Mouse (Mus musculus) small intestine, adult 2 months (tissue): ENCODE data around the gene Nudt17.

Experiments used
- CTCF ChIP-seq: fragments of 200-500 bp; IDR thresholded peaks from 2 replicates; pipeline ENCODE4 v1.5.1; 2012; ENCODE audit warnings: low read depth, mild to moderate bottlenecking, control low read depth, inconsistent platforms, low read length, moderate library complexity, mixed read lengths; ENCODE audit not compliant: insufficient replicate concordance, insufficient read length; ENCODE audit errors: extremely low read depth
- POLR2A ChIP-seq: fragments of 200-500 bp; IDR thresholded peaks from 2 replicates; pipeline ENCODE4 v1.6.1; 2012; ENCODE audit warnings: low read depth, mild to moderate bottlenecking, control low read depth, inconsistent platforms, low read length, moderate library complexity

GRCm38 (mm10) chr3:96727343-96727827, 19.0 kb upstream of the Nudt17 start, which contains the start of the genes Polr3c and Rnf115:
- TF ChIP-seq CTCF, result no peak
- TF ChIP-seq POLR2A, result peak; percentile 78; the same call in 1 of the 2 replicates
